Mouse (Mus musculus) heart, postnatal 0 days (tissue): ENCODE data around the gene Rps21. TPM values are rescaled to one million over a fixed set of nuclear protein-coding genes. Genes with fewer than 3 reads are reported as not detected.
A peak's percentile ranks its signal among the peaks of the same experiment; 100 is the strongest.

ENCODE experiments used
- ATAC-seq: fragments of 200-750 bp; cut with Nextera tagmentation; 2 replicates; pipeline ENCODE4 v1.8.0; 2017; ENCODE audit warnings: low read depth, moderate number of reproducible peaks, moderate library complexity; ENCODE audit not compliant: insufficient read depth
- DNase-seq: peaks from one replicate; pipeline ENCODE4 v3.0.0-alpha.2; 2016; ENCODE audit warnings: low spot score
- H3K27ac ChIP-seq: fragments of 300-500 bp; sonication (generic); 2 replicates; pipeline ENCODE4 v1.5.1; 2014; ENCODE audit warnings: low read depth, mild to moderate bottlenecking
- H3K27me3 ChIP-seq: fragments of 300-500 bp; sonication (generic); 2 replicates; pipeline ENCODE4 v1.6.1; 2014; ENCODE audit warnings: low read length, mixed read lengths; ENCODE audit not compliant: control insufficient read depth, insufficient read depth
- H3K36me3 ChIP-seq: fragments of 300-500 bp; sonication (generic); replicated peaks from 2 replicates; pipeline ENCODE4 v1.6.1; 2014; ENCODE audit warnings: low read length, mixed read lengths; ENCODE audit not compliant: control insufficient read depth, insufficient read depth
- H3K4me1 ChIP-seq: fragments of 300-500 bp; sonication (generic); 2 replicates; pipeline ENCODE4 v1.6.1; 2014; ENCODE audit warnings: antibody characterized with exemption; ENCODE audit not compliant: control insufficient read depth, insufficient read depth
- H3K4me2 ChIP-seq: fragments of 300-500 bp; sonication (generic); 2 replicates; pipeline ENCODE4 v1.6.1; 2014; ENCODE audit warnings: low read depth, mild to moderate bottlenecking, low read length, moderate library complexity
- H3K4me3 ChIP-seq: fragments of 300-500 bp; sonication (generic); 2 replicates; pipeline ENCODE4 v1.5.1; 2014; ENCODE audit warnings: low read depth, low read length
- H3K9ac ChIP-seq: fragments of 300-500 bp; sonication (generic); replicated peaks from 2 replicates; pipeline ENCODE4 v1.6.1; 2014; ENCODE audit warnings: low read depth, low read length, mixed read lengths
- H3K9me3 ChIP-seq: fragments of 300-500 bp; sonication (generic); replicated peaks from 2 replicates; pipeline ENCODE4 v1.6.1; 2016; ENCODE audit warnings: low read length; ENCODE audit not compliant: control insufficient read depth
- CTCF ChIP-seq: IDR thresholded peaks from 2 replicates; pipeline ENCODE4 v1.5.1; 2016; ENCODE audit warnings: antibody characterized with exemption, control low read depth, low read depth
- EP300 ChIP-seq: IDR thresholded peaks from 2 replicates; pipeline ENCODE4 v1.6.1; 2016; ENCODE audit warnings: antibody characterized with exemption, low read depth
- WGBS: fragments of 180-500 bp; shearing (Covaris S2); extraction: QIAGEN DNeasy Blood & Tissue Kit; methylation state at CpG from one replicate; pipeline ENCODE4 v1.1.7; 2014; 5-methylcytosine and 5-hydroxymethylcytosine counted together
- polyA plus RNA-seq: library from polyadenylated mRNA; unstranded; fragments of >200 nt; fragmentation: Nextera tagmentation; extraction: Ambion mirVana; gene quantifications from 2 replicates; pipeline ENCODE4 v1.2.1, GENCODE M21; 2015
- total RNA-seq: library from RNA; depleted of rRNA; stranded (reverse); fragments of >200 nt; gene quantifications from 2 replicates; pipeline ENCODE4 v1.2.3, GENCODE M21; 2014; ENCODE audit warnings: low replicate concordance

Gene Rps21
- total and polyA plus RNA-seq, 2 experiments from 2014 or later: 356 to 957 TPM

- H3K36me3 ChIP-seq: no peaks in the 10 kb centered on the region
- no peak for TF ChIP-seq EP300
- TF ChIP-seq CTCF: no peak
- no peaks in the 10 kb centered on the region for H3K27me3 ChIP-seq
- H3K27ac ChIP-seq: 0 out of 2 replicates have a peak overlapping the region, but pooled peaks have one; percentile 71
- H3K4me2 ChIP-seq: no peak overlapping the region
- H3K4me1 ChIP-seq: peaks cover 10% of the 10 kb centered on the region; the same call in 1 of the 2 replicates
- no peak for ATAC-seq
- no peaks in the 10 kb centered on the region for H3K9me3 ChIP-seq
- WGBS: 79% methylated on average over 4 of the region's 4 CpGs
- DNase-seq: no peak
- H3K9ac ChIP-seq: no peak overlapping the region
- no peak overlapping the region for H3K4me3 ChIP-seq
Measured at GRCm38 (mm10) chr2:180235788-180236187, 21.4 kb upstream of the Rps21 start.

GRCm38 (mm10) chr2:180236500-180236899 is 20.7 kb upstream of the Rps21 start:
- no peak overlapping the region for H3K4me3 ChIP-seq
- H3K27ac ChIP-seq: no peak overlapping the region
- H3K4me2 ChIP-seq: no peak overlapping the region
- H3K9me3 ChIP-seq: no peaks in the 10 kb centered on the region
- peaks cover 10% of the 10 kb centered on the region; the same call in 1 of the 2 replicates for H3K4me1 ChIP-seq
- 61% methylated on average over 3 of the region's 3 CpGs for WGBS
- ATAC-seq (no peak), DNase-seq (no peak)
- no peak overlapping the region for H3K9ac ChIP-seq
- TF ChIP-seq CTCF: no peak
- TF ChIP-seq EP300: no peak
- no peaks in the 10 kb centered on the region for H3K36me3 ChIP-seq
- no peaks in the 10 kb centered on the region for H3K27me3 ChIP-seq

- no peaks in the 10 kb centered on the region for H3K9me3 ChIP-seq
- no peak overlapping the region for H3K4me2 ChIP-seq
- H3K27me3 ChIP-seq: no peaks in the 10 kb centered on the region
- no peak overlapping the region for H3K27ac ChIP-seq
- H3K36me3 ChIP-seq: no peaks in the 10 kb centered on the region
- no peak for TF ChIP-seq CTCF
- no peak for TF ChIP-seq EP300
- DNase-seq (no peak), ATAC-seq (no peak)
- H3K4me3 ChIP-seq: no peak overlapping the region
- no peak overlapping the region for H3K9ac ChIP-seq
- peaks cover 10% of the 10 kb centered on the region; the same call in 1 of the 2 replicates for H3K4me1 ChIP-seq
- WGBS: 65% methylated on average over 3 of the region's 3 CpGs
Measured at GRCm38 (mm10) chr2:180236930-180237329, 20.2 kb upstream of the Rps21 start.

GRCm38 (mm10) chr2:180237601-180238345 is 19.4 kb upstream of the Rps21 start:
- peaks cover 10% of the 10 kb centered on the region; the same call in 1 of the 2 replicates for H3K4me1 ChIP-seq
- no peaks in the 10 kb centered on the region for H3K27me3 ChIP-seq
- TF ChIP-seq EP300 (no peak), CTCF (no peak)
- H3K4me2 ChIP-seq: no peak overlapping the region
- no peak overlapping the region for H3K27ac ChIP-seq
- ATAC-seq: no peak
- WGBS: 84% methylated on average over 7 of the region's 7 CpGs
- H3K9me3 ChIP-seq: no peaks in the 10 kb centered on the region
- no peaks in the 10 kb centered on the region for H3K36me3 ChIP-seq
- H3K4me3 ChIP-seq: no peak overlapping the region
- no peak for DNase-seq
- no peak overlapping the region for H3K9ac ChIP-seq

GRCm38 (mm10) chr2:180238591-180238990 is 18.6 kb upstream of the Rps21 start:
- H3K27me3 ChIP-seq: no peaks in the 10 kb centered on the region
- DNase-seq (no peak), ATAC-seq (no peak)
- no peak overlapping the region for H3K4me3 ChIP-seq
- WGBS: 42% methylated on average over 5 of the region's 5 CpGs
- H3K9me3 ChIP-seq: no peaks in the 10 kb centered on the region
- H3K36me3 ChIP-seq: no peaks in the 10 kb centered on the region
- no peak overlapping the region for H3K4me2 ChIP-seq
- H3K9ac ChIP-seq: no peak overlapping the region
- H3K4me1 ChIP-seq: peaks cover 10% of the 10 kb centered on the region; the same call in 1 of the 2 replicates
- no peak overlapping the region for H3K27ac ChIP-seq
- TF ChIP-seq CTCF (no peak), EP300 (no peak)
